Mouse (Mus musculus): ENCODE measurements around the gene Peli3. TPM values are rescaled to one million over a fixed set of nuclear protein-coding genes. Genes with fewer than 3 reads are reported as not detected.

Peli3 gene
- 2.4 and 2.7 TPM in 2 replicates for polyA plus RNA-seq (2012; rRNA removed)

DNA sequence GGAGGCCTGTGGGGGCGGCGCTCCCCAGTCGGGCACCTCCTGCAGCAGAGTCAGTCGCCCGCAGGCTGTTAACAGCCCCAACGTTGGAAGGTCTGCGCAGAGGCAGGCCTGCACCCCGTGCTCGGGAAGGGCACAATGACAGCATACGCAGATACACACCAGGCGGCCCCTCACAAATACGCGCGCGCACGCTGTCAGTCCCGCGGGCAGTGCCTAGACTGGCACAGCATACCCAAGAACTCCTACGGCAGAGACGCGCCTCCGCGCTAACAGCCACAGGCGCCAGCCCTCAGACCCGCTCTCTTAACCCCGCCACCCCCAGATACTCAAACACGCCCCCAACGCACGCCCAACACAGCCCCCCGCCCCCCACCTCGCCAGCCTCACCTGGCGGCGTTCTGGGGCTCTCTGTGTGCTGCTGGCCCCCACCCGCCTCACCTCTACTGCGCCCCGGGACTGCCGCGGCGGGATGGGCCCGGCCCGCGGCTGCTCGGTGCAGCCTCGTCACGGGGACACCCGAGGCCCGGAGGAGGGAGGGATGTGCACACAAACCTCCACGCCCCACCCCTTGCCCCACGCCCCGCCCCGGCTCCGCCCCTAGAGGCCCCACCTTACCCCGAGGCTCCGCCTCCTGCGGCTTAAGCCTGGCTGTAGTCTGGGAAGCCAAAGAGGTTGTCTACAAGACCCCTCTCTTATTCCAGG is at the start of gene Peli3:
Peli3 (minus strand) TSS at position 577 of the 702 bp plus-strand sequence.

DNA sequence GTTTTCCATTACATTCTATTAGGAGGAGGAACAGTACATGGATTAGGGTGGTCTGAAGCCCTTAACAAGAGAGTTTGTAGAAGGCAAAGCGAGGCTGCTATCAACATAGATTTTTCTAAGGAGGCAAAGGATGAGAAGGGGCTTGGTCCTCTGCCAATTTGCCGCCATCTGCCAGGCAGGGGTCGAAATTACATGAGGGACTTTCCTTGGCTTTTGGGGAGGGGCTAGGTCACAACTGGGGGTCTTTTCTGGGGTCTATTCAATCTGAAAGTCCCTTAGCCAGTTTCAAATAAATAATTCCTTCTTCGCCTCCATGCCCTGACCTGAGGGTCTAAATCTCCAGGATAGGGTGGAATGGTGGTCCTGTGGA is 47.3 kb upstream of the Peli3 start, which contains the start of gene Npas4:
Npas4 (minus strand) TSS at position 61 of the 370 bp plus-strand sequence.

DNA sequence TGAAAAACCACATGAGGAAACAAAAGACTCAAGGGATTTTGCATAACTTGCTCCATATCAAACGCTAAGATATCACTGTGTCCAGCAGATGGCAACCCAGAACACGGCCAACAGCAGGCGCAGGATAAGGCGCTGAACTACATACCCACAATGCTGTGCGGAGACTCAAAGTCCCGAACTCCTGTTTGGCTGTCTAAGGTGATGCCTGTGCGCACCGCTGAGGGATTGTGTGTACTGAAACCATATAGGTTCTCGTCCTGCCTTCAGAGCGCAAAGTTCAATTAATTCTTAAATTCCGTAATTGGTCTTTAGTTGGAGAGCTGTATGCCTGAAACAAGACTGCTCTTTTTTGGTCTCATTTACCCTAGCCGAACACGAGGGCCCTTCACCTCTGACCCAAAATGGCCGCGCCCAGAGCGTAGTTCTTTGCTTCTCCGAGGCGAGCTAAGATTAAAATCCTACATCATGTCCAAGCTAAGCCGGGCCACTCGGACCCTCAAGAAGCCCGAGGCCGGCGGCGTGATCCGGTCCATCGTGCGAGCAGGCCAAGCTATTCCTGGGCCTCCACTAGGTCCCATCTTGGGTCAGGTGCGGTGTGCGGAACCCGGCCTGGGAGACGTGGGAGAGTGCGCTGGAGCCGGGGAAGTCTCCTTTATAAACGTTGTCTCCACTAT is 19.1 kb upstream of the Peli3 start, which contains the start of gene Mrpl11:
Mrpl11 (plus strand) TSS at position 220 of the 674 bp plus-strand sequence.

DNA sequence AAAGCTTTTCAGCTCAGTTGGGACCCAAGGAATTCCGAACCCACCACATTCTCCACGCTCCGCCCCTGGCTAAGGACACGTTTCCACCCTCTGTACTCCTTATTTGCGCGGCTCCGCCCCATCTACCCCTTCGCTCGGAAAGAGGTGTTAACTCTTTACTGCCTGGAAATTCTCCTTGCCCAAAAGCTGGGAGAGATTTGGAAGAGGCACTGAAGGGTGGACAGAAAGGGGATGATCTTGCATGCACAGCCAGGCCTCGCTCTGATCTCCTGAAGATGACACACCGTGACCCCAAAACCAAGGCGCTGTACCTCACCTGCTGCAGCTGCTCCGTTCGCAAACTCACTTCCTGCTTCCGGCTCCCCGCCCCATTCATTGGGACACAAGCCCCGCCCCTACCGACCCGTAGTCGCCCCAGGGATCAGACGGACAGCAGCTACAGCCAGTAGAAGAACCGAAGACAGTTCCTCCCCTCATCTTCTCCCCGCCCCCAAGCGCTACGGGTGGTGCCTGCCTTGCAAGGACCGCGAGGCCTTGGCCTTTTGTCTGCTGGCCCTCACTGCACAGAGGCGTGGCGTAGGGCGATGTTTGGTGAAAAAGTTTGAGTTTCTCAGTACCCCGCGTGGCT is 14.9 kb downstream of the Peli3 start, which contains the start of gene Dpp3:
Dpp3 (minus strand) TSS at position 384 of the 628 bp plus-strand sequence.

DNA sequence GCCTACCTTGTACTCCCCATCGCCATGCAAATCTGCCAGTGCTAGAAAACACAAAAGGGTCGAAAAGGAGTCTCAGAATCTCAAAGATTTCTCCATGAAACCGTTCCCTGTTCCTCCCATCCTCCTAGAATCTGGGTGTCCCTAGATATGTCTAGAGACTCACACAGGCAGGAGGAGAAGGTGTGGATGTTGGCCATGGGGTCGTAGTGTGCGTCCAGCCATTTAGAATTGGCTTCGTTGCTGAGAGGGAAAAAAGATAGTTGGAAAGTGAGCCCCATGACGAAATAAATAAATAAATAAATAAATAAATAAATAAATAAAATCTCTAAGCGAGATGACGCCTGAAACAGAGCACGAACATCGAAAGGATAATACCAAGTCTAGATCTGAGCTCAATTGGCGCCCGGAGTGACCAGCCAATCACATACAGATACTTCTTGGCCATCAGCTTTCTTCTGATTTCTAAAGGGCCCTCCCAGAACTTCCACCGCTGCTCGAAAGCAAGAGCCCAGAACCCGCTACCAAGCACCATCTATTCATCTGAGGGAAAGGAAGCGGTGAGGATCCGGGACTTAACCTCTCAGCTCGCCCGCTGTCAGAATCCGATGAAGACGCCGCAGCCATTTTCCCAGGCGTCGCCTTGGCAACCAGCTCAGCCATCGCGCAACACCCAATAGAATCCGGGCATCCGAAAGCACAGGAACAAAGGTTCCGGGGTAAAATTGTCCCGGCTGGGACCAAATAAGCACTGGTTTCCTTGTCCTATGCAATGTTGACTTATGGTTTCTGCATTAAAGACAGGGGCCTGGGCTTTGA is 36.7 kb downstream of the Peli3 start, which contains the start of gene Bbs1:
Bbs1 (minus strand) TSS at position 650 of the 816 bp plus-strand sequence.

Other genes with a start within 250 kb of the Peli3 start
- 0.68 and 1.4 TPM in 2 replicates for gene Gm960, start 244.5 kb downstream of the Peli3 start, polyA plus RNA-seq (2012; rRNA removed)
- gene Sptbn2, start 232.0 kb downstream of the Peli3 start, polyA plus RNA-seq (2012; rRNA removed): 15.7 and 24.4 TPM in 2 replicates
- gene Rbm4b, start 186.6 kb downstream of the Peli3 start, polyA plus RNA-seq (2012; rRNA removed): 41.5 and 71.8 TPM in 2 replicates
- gene Rbm4, start 149.2 kb downstream of the Peli3 start, polyA plus RNA-seq (2012; rRNA removed): 99.0 and 147 TPM in 2 replicates
- 32.2 and 53.0 TPM in 2 replicates for gene Gm21992, start 131.5 kb downstream of the Peli3 start, polyA plus RNA-seq (2012; rRNA removed)
- 59.1 and 70.7 TPM in 2 replicates for gene Rbm14, start 131.5 kb downstream of the Peli3 start, polyA plus RNA-seq (2012; rRNA removed)
- 49.6 and 64.8 TPM in 2 replicates for gene Ccs, start 103.8 kb downstream of the Peli3 start, polyA plus RNA-seq (2012; rRNA removed)
- gene Ccdc87, start 103.8 kb downstream of the Peli3 start, polyA plus RNA-seq (2012; rRNA removed): 0.10 and 0.13 TPM in 2 replicates
- 27.4 and 31.9 TPM in 2 replicates for gene Ctsf, start 88.0 kb downstream of the Peli3 start, polyA plus RNA-seq (2012; rRNA removed)
- gene Actn3, start 65.2 kb downstream of the Peli3 start, polyA plus RNA-seq (2012; rRNA removed): 1.1 and 2.8 TPM in 2 replicates
- gene Zdhhc24, start 64.5 kb downstream of the Peli3 start, polyA plus RNA-seq (2012; rRNA removed): 22.3 and 22.5 TPM in 2 replicates
- gene Bbs1, start 36.5 kb downstream of the Peli3 start, polyA plus RNA-seq (2012; rRNA removed): 12.7 and 16.0 TPM in 2 replicates
- gene Dpp3, start 14.8 kb downstream of the Peli3 start, polyA plus RNA-seq (2012; rRNA removed): 113 and 134 TPM in 2 replicates
- 94.4 and 104 TPM in 2 replicates for gene Mrpl11, start 19.0 kb upstream of the Peli3 start, polyA plus RNA-seq (2012; rRNA removed)
- gene Npas4, start 47.2 kb upstream of the Peli3 start, polyA plus RNA-seq (2012; rRNA removed): 0.66 and 1.3 TPM in 2 replicates
- gene Slc29a2, start 80.7 kb upstream of the Peli3 start, polyA plus RNA-seq (2012; rRNA removed): 7.1 and 13.2 TPM in 2 replicates
- 19.0 and 22.3 TPM in 2 replicates for gene B4gat1, start 95.7 kb upstream of the Peli3 start, polyA plus RNA-seq (2012; rRNA removed)
- 1.8 and 1.9 TPM in 2 replicates for gene AC124502.3, start 95.8 kb upstream of the Peli3 start, polyA plus RNA-seq (2012; rRNA removed)
- 46.4 and 78.8 TPM in 2 replicates for gene Brms1, start 98.2 kb upstream of the Peli3 start, polyA plus RNA-seq (2012; rRNA removed)
- 2.9 and 3.7 TPM in 2 replicates for gene Rin1, start 107.4 kb upstream of the Peli3 start, polyA plus RNA-seq (2012; rRNA removed)
- 24.5 and 32.1 TPM in 2 replicates for gene Cd248, start 125.0 kb upstream of the Peli3 start, polyA plus RNA-seq (2012; rRNA removed)
- gene Tmem151a, start 142.4 kb upstream of the Peli3 start, polyA plus RNA-seq (2012; rRNA removed): 1.3 and 1.4 TPM in 2 replicates
- 25.2 and 67.9 TPM in 2 replicates for gene Yif1a, start 145.4 kb upstream of the Peli3 start, polyA plus RNA-seq (2012; rRNA removed)
- gene Cnih2, start 155.4 kb upstream of the Peli3 start, polyA plus RNA-seq (2012; rRNA removed): 68.3 and 72.8 TPM in 2 replicates
- 130 and 168 TPM in 2 replicates for gene Rab1b, start 163.9 kb upstream of the Peli3 start, polyA plus RNA-seq (2012; rRNA removed)
- 60.5 and 71.9 TPM in 2 replicates for gene Klc2, start 175.4 kb upstream of the Peli3 start, polyA plus RNA-seq (2012; rRNA removed)